12 mouse cellular contexts compared by ENCODE assay signal in the genomic region with DNA sequence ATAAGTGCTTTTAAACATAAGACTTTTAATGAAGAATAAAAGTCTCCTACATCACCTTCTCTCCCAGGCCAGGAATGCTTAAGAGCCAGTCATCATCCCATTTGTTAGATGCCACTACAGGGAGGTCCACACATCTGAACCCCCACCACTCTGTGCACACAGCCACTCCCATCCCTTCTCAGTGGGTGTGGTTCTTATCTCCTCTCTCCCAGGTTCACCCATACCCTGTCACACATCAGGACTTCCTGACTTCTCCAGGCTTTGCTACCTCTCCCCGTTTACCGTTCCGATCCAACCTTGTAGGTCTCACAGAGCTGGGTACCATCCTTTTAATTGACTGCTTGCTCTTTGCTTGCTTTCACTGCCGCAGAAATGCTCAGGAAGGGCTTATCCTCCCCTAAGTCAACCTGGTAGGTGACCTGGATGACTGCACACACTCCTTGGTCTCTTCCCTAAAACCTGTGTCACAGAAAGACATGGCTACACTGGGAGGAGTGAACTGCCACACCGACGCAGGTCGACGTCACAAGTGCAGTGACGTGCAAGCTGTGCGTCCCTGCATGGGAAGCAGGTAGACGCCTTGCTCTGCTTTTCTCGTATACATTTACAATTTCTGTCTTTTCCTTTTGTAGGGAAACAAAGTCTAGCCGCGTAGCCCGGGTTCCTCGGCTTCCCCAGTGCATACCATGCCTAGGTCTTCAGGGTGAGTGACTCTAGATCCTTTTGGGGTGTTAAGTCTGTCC. TPM values are rescaled to one million over a fixed set of nuclear protein-coding genes. Genes with fewer than 3 reads are reported as not detected.
DNase-seq lines count a peak whose midpoint lies in the region; ATAC-seq and TF ChIP-seq lines count a peak whose summit lies in the region.
"Had no signal": no experiment of that assay in that cellular context is flagged by ENCODE, and none has a peak within 500 bp of the region (broad histone marks: within the 10 kb centered on the region; RNA-seq: fewer than 3 reads in every experiment).

No protein-coding gene starts in this region.

- no peak for TF ChIP-seq POLR2A in bone marrow, adult 2 months (IDR thresholded peaks at IDR 0.05; ENCODE audit: borderline replicate concordance, control insufficient read depth, low read depth, low read length)

- peaks cover 31% of the 10 kb centered on the region for H3K36me3 ChIP-seq in lung, embryonic 14.5 days (ENCODE audit: insufficient read depth)
- H3K36me3 ChIP-seq in stomach, embryonic 16.5 days (ENCODE audit: control insufficient read depth, insufficient read depth, low read length): no peaks in the 10 kb centered on the region; the same call in 1 of the 2 replicates
- H3K36me3 ChIP-seq: midbrain, embryonic 15.5 days had no signal

- DNase-seq in lung, embryonic 14.5 days: no peak
- no peak for DNase-seq in lung, postnatal 14 days
- DNase-seq in liver: peak; percentile 80
- no peak for DNase-seq in yolk sac, embryonic 10.5 days (ENCODE audit: low spot score)
- DNase-seq in T-cell, adult 2 months (ENCODE audit: low spot score): no peak
- DNase-seq: heart, postnatal 14 days; thymus, adult 2 months had no signal

- 0 out of 2 replicates have a peak overlapping the region, but pooled peaks have one; percentile 12 for H3K4me2 ChIP-seq in lung, embryonic 14.5 days
- H3K4me2 ChIP-seq in stomach, embryonic 16.5 days (ENCODE audit: low read depth, low read length): no peak overlapping the region
- H3K4me2 ChIP-seq: midbrain, embryonic 15.5 days had no signal

- H3K27me3 ChIP-seq in lung, embryonic 14.5 days (ENCODE audit: insufficient read depth, low read length): no peaks in the 10 kb centered on the region
- H3K27me3 ChIP-seq in stomach, embryonic 16.5 days (ENCODE audit: control insufficient read depth, insufficient read depth, low read length): no peaks in the 10 kb centered on the region
- H3K27me3 ChIP-seq: CH12.LX; midbrain, embryonic 15.5 days had no signal

- WGBS in lung, embryonic 14.5 days: 88% methylated on average over 16 of the region's 16 CpGs
- 81% methylated on average over 16 of the region's 16 CpGs for WGBS in bone marrow, adult 2 months
- WGBS in stomach, embryonic 16.5 days: 86% methylated on average over 16 of the region's 16 CpGs

- peaks cover 15% of the 10 kb centered on the region for H3K4me1 ChIP-seq in lung, embryonic 14.5 days (ENCODE audit: insufficient read depth)
- H3K4me1 ChIP-seq in bone marrow, adult 2 months (ENCODE audit: control insufficient read depth, insufficient read depth, low read length): peaks cover 1% of the 10 kb centered on the region; the same call in 1 of the 2 replicates
- H3K4me1 ChIP-seq in stomach, embryonic 16.5 days (ENCODE audit: control insufficient read depth, insufficient read depth, low read length): peaks cover 33% of the 10 kb centered on the region

- no peak for TF ChIP-seq CTCF in lung, embryonic 14.5 days (IDR thresholded peaks at IDR 0.05; ENCODE audit: low read depth)
- no peak for TF ChIP-seq CTCF in bone marrow, adult 2 months (IDR thresholded peaks at IDR 0.05; ENCODE audit: control insufficient read depth, insufficient read depth, low read length)

- H3K27ac ChIP-seq in lung, embryonic 14.5 days (ENCODE audit: low read depth): no peak overlapping the region
- H3K27ac ChIP-seq in bone marrow, adult 2 months (ENCODE audit: control insufficient read depth, insufficient read depth, low read depth, low read length, poor library complexity): peak overlapping the region; percentile 26; the same call in 1 of the 2 replicates
- H3K27ac ChIP-seq in stomach, embryonic 16.5 days (ENCODE audit: low read length): no peak overlapping the region

- H3K9me3 ChIP-seq in lung, embryonic 14.5 days (ENCODE audit: low read depth, low read length): no peaks in the 10 kb centered on the region
- H3K9me3 ChIP-seq in stomach, embryonic 16.5 days (replicated peaks; ENCODE audit: control insufficient read depth, low read length): no peaks in the 10 kb centered on the region
- H3K9me3 ChIP-seq: midbrain, embryonic 15.5 days had no signal

- H3K4me3 ChIP-seq in lung, embryonic 14.5 days (ENCODE audit: low read depth, low read length): no peak overlapping the region
- H3K4me3 ChIP-seq in bone marrow, adult 2 months (replicated peaks; ENCODE audit: control insufficient read depth, low read depth, low read length): peak overlapping the region; percentile 44
- H3K4me3 ChIP-seq in stomach, embryonic 16.5 days (replicated peaks; ENCODE audit: low read length): no peak overlapping the region
- H3K4me3 ChIP-seq: midbrain, embryonic 15.5 days had no signal

- ATAC-seq in lung, embryonic 14.5 days (ENCODE audit: insufficient read depth): no peak
- no peak for ATAC-seq in stomach, embryonic 16.5 days (ENCODE audit: insufficient read depth, low FRiP score)
- ATAC-seq: intestine, embryonic 16.5 days; midbrain, embryonic 15.5 days had no signal

- H3K9ac ChIP-seq in lung, embryonic 14.5 days: no peak overlapping the region
- peak overlapping the region; percentile 12; the same call in 1 of the 2 replicates for H3K9ac ChIP-seq in stomach, embryonic 16.5 days (ENCODE audit: low read length)
- H3K9ac ChIP-seq: midbrain, embryonic 15.5 days had no signal

RNA-seq across cellular contexts. Expression of a gene that starts 4.2 kb away (rescaled TPM):
- polyA plus RNA-seq in lung, embryonic 14.5 days (2014; fragmentation: Nextera tagmentation; extraction: Ambion mirVana): 57.3 and 59.9 TPM in 2 replicates
- 49.6 and 54.5 TPM in 2 replicates for polyA plus RNA-seq in bone marrow, adult 2 months (2011; ENCODE audit: insufficient read depth, insufficient read length, low replicate concordance, missing spikeins)
- 48.5 and 55.4 TPM in 2 replicates for polyA plus RNA-seq in stomach, embryonic 16.5 days (2015; fragmentation: Nextera tagmentation; extraction: Ambion mirVana)

RNA-seq across cellular contexts. Expression of a gene that starts 21.9 kb away (rescaled TPM):
- 169 and 173 TPM in 2 replicates for polyA plus RNA-seq in lung, embryonic 14.5 days (2014; fragmentation: Nextera tagmentation; extraction: Ambion mirVana)
- 23.1 and 43.9 TPM in 2 replicates for polyA plus RNA-seq in bone marrow, adult 2 months (2011; ENCODE audit: insufficient read depth, insufficient read length, low replicate concordance, missing spikeins)
- polyA plus RNA-seq in stomach, embryonic 16.5 days (2015; fragmentation: Nextera tagmentation; extraction: Ambion mirVana): 144 and 148 TPM in 2 replicates

RNA-seq across cellular contexts. Expression of a gene that starts 22.0 kb away (rescaled TPM):
- polyA plus RNA-seq in lung, embryonic 14.5 days (2014; fragmentation: Nextera tagmentation; extraction: Ambion mirVana): 26.8 and 27.2 TPM in 2 replicates
- polyA plus RNA-seq in bone marrow, adult 2 months (2011; ENCODE audit: insufficient read depth, insufficient read length, low replicate concordance, missing spikeins): 5.1 and 9.1 TPM in 2 replicates
- polyA plus RNA-seq in stomach, embryonic 16.5 days (2015; fragmentation: Nextera tagmentation; extraction: Ambion mirVana): 29.4 TPM in 2 replicates

RNA-seq across cellular contexts. Expression of a gene that starts 24.6 kb away (rescaled TPM):
- 37.5 and 39.1 TPM in 2 replicates for polyA plus RNA-seq in lung, embryonic 14.5 days (2014; fragmentation: Nextera tagmentation; extraction: Ambion mirVana)
- polyA plus RNA-seq in bone marrow, adult 2 months (2011; ENCODE audit: insufficient read depth, insufficient read length, low replicate concordance, missing spikeins): 1.6 TPM in 1 of 2 replicates, not detected in the other
- polyA plus RNA-seq in stomach, embryonic 16.5 days (2015; fragmentation: Nextera tagmentation; extraction: Ambion mirVana): 26.4 and 28.7 TPM in 2 replicates

RNA-seq across cellular contexts. Expression of a gene that starts 33.1 kb away (rescaled TPM):
- polyA plus RNA-seq in lung, embryonic 14.5 days (2014; fragmentation: Nextera tagmentation; extraction: Ambion mirVana): 15.2 TPM in 2 replicates
- 1.7 TPM in 1 of 2 replicates, not detected in the other for polyA plus RNA-seq in bone marrow, adult 2 months (2011; ENCODE audit: insufficient read depth, insufficient read length, low replicate concordance, missing spikeins)
- polyA plus RNA-seq in stomach, embryonic 16.5 days (2015; fragmentation: Nextera tagmentation; extraction: Ambion mirVana): 11.8 TPM in 2 replicates
